ENCODE assay signal across 8 mouse cellular contexts in the genomic region with DNA sequence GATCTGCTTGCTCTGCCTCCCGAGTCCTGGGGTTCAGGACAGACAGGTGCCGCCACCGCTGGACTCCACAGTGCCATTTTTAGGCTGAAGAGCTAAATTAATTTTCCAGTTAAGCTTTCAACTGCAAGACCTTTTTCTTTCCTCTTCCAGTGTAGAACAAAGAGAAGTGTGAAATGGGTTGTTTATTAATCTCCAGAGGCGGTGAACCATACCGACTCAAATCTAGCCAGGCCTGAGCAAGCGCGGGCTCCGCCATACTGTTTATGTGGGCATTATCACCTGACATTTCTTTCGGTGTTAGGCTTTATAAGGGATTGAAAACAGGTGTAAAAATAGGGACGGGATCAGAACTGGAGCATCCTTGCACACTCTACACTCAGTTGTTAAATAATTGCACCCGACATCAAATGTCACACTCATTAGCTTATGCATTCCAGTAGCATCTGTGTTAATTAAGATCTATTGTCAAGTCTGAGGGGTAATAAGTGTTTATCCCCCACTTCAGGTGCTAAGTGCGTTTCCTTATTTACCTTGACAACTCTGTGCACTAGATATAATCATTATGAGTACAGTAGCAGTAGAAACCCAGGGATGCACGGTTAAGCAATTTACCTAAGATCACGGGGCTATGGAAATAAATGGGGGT. TPM values are rescaled to one million over a fixed set of nuclear protein-coding genes. Genes with fewer than 3 reads are reported as not detected.
DNase-seq lines count a peak whose midpoint lies in the region; ATAC-seq and TF ChIP-seq lines count a peak whose summit lies in the region.

No protein-coding gene starts in this region.

- no peaks in the 10 kb centered on the region for H3K9me3 ChIP-seq in megakaryocyte, embryonic 14.5 days
- H3K9me3 ChIP-seq in heart, postnatal 0 days (replicated peaks; ENCODE audit: control insufficient read depth, low read length): no peaks in the 10 kb centered on the region
- H3K9me3 ChIP-seq in limb, embryonic 12.5 days: no peaks in the 10 kb centered on the region
- H3K9me3 ChIP-seq in stomach, embryonic 15.5 days: no peaks in the 10 kb centered on the region

- peak overlapping the region; percentile 77 for H3K4me2 ChIP-seq in heart, postnatal 0 days (ENCODE audit: low read depth, low read length)
- H3K4me2 ChIP-seq in limb, embryonic 12.5 days: peak overlapping the region; percentile 67
- H3K4me2 ChIP-seq in stomach, embryonic 15.5 days: peak overlapping the region; percentile 75

- 65% methylated on average over 14 of the region's 14 CpGs for WGBS in heart, postnatal 0 days
- WGBS in limb, embryonic 12.5 days: 74% methylated on average over 14 of the region's 14 CpGs
- WGBS in stomach, embryonic 15.5 days: 71% methylated on average over 14 of the region's 14 CpGs
- WGBS in thymus, adult 2 months: 74% methylated on average over 14 of the region's 14 CpGs

- TF ChIP-seq EP300 in heart, postnatal 0 days (IDR thresholded peaks at IDR 0.05; ENCODE audit: low read depth): no peak

- H3K4me3 ChIP-seq in megakaryocyte, embryonic 14.5 days (replicated peaks): peak overlapping the region; percentile 98
- H3K4me3 ChIP-seq in heart, postnatal 0 days (ENCODE audit: low read depth, low read length): peak overlapping the region; percentile 90
- H3K4me3 ChIP-seq in limb, embryonic 12.5 days (replicated peaks): peak overlapping the region; percentile 89
- H3K4me3 ChIP-seq in stomach, embryonic 15.5 days (replicated peaks): peak overlapping the region; percentile 91
- H3K4me3 ChIP-seq in thymus, adult 2 months (ENCODE audit: control insufficient read depth, insufficient read depth, low read length): no peak overlapping the region

- peaks cover 62% of the 10 kb centered on the region for H3K4me1 ChIP-seq in megakaryocyte, embryonic 14.5 days
- H3K4me1 ChIP-seq in heart, postnatal 0 days (ENCODE audit: control insufficient read depth, insufficient read depth): peaks cover 39% of the 10 kb centered on the region
- peaks cover 25% of the 10 kb centered on the region for H3K4me1 ChIP-seq in limb, embryonic 12.5 days (replicated peaks)
- peaks cover 10% of the 10 kb centered on the region; the same call in 1 of the 2 replicates for H3K4me1 ChIP-seq in stomach, embryonic 15.5 days
- H3K4me1 ChIP-seq in thymus, adult 2 months (replicated peaks; ENCODE audit: control insufficient read depth, insufficient read depth, low read length): peaks cover 28% of the 10 kb centered on the region

- H3K27me3 ChIP-seq in megakaryocyte, embryonic 14.5 days (replicated peaks): no peaks in the 10 kb centered on the region
- no peaks in the 10 kb centered on the region for H3K27me3 ChIP-seq in heart, postnatal 0 days (ENCODE audit: control insufficient read depth, insufficient read depth, low read length)
- no peaks in the 10 kb centered on the region for H3K27me3 ChIP-seq in limb, embryonic 12.5 days
- no peaks in the 10 kb centered on the region for H3K27me3 ChIP-seq in stomach, embryonic 15.5 days (replicated peaks)
- no peaks in the 10 kb centered on the region for H3K27me3 ChIP-seq in thymus, adult 2 months (ENCODE audit: control insufficient read depth, insufficient read depth, low read length)

- 0 out of 2 replicates have a peak overlapping the region, but pooled peaks have one; percentile 98 for H3K27ac ChIP-seq in heart, postnatal 0 days (ENCODE audit: low read depth)
- H3K27ac ChIP-seq in limb, embryonic 12.5 days: no peak overlapping the region
- H3K27ac ChIP-seq in stomach, embryonic 15.5 days: no peak overlapping the region
- H3K27ac ChIP-seq in thymus, adult 2 months (ENCODE audit: control insufficient read depth, insufficient read depth, low read length): no peak overlapping the region

- no peak for ATAC-seq in megakaryocyte, adult 5-6 weeks (ENCODE audit: poor library complexity, severe bottlenecking)
- no peak for ATAC-seq in heart, postnatal 0 days (ENCODE audit: insufficient read depth, low read depth)
- ATAC-seq in limb, embryonic 12.5 days (ENCODE audit: insufficient number of reproducible peaks, insufficient read depth, low FRiP score, low TSS enrichment, low read depth): no peak
- no peak for ATAC-seq in stomach, embryonic 15.5 days (ENCODE audit: insufficient read depth, low FRiP score, low read depth)

- H3K36me3 ChIP-seq in megakaryocyte, embryonic 14.5 days (replicated peaks; ENCODE audit: low read length): peaks cover 43% of the 10 kb centered on the region
- no peaks in the 10 kb centered on the region for H3K36me3 ChIP-seq in heart, postnatal 0 days (replicated peaks; ENCODE audit: control insufficient read depth, insufficient read depth, low read length)
- H3K36me3 ChIP-seq in limb, embryonic 12.5 days: peaks cover 3% of the 10 kb centered on the region; the same call in 1 of the 2 replicates
- H3K36me3 ChIP-seq in stomach, embryonic 15.5 days: no peaks in the 10 kb centered on the region
- H3K36me3 ChIP-seq in thymus, adult 2 months (ENCODE audit: control insufficient read depth, insufficient read depth, low read length): no peaks in the 10 kb centered on the region

- peak; percentile 12 for DNase-seq in heart, postnatal 0 days (ENCODE audit: low spot score)
- DNase-seq in ovary, postnatal 14 days (ENCODE audit: low spot score): no peak
- DNase-seq in left cerebral cortex, adult 18-20 months (ENCODE audit: low spot score in 2 of 2): no peak
- no peak for DNase-seq in thymus, adult 2 months

- peak overlapping the region; percentile 98 for H3K9ac ChIP-seq in heart, postnatal 0 days (replicated peaks; ENCODE audit: low read depth, low read length)
- H3K9ac ChIP-seq in limb, embryonic 12.5 days (replicated peaks): peak overlapping the region; percentile 82; the same call in 1 of the 2 replicates
- H3K9ac ChIP-seq in stomach, embryonic 15.5 days: no peak overlapping the region

- no peak for TF ChIP-seq CTCF in heart, postnatal 0 days (IDR thresholded peaks at IDR 0.05; ENCODE audit: low read depth)
- no peak for TF ChIP-seq CTCF in thymus, adult 2 months (IDR thresholded peaks at IDR 0.05; ENCODE audit: borderline replicate concordance, control insufficient read depth, extremely low read depth, insufficient read depth, low read length, poor library complexity)

- TF ChIP-seq POLR2A in thymus, adult 2 months (IDR thresholded peaks at IDR 0.05; ENCODE audit: control insufficient read depth, extremely low read depth, insufficient read depth, low read length, poor library complexity): no peak

RNA-seq across cellular contexts. Expression of a gene that starts 1.6 kb away (rescaled TPM):
- 33.5 and 38.0 TPM in 2 replicates for polyA plus RNA-seq in megakaryocyte, embryonic 14.5 days (2012; ENCODE audit: insufficient read depth, low replicate concordance)
- total RNA-seq in megakaryocyte, adult 5-6 weeks (2015): 88.2 and 97.4 TPM in 2 replicates
- 49.3 and 53.4 TPM in 2 replicates for total RNA-seq in megakaryocyte, adult 5-6 weeks (2017)
- total RNA-seq in heart, postnatal 0 days (2014; rRNA removed; ENCODE audit: low replicate concordance): 42.0 and 45.2 TPM in 2 replicates
- 7.2 and 7.7 TPM in 2 replicates for polyA plus RNA-seq in heart, postnatal 0 days (2015; fragmentation: Nextera tagmentation; extraction: Ambion mirVana)
- 3.4 and 5.3 TPM in 2 replicates for polyA plus RNA-seq in limb, embryonic 12.5 days (2016; fragmentation: Nextera tagmentation; extraction: Ambion mirVana)
- 9.7 and 12.2 TPM in 2 replicates for polyA plus RNA-seq in stomach, embryonic 15.5 days (2015; fragmentation: Nextera tagmentation; extraction: Ambion mirVana)
- total RNA-seq in left cerebral cortex, adult 18-20 months (2021): 10 to 100 TPM; 54.4 to 54.8 TPM
- polyA plus RNA-seq in thymus, adult 2 months (2012; rRNA removed): 32.4 and 50.0 TPM in 2 replicates

RNA-seq across cellular contexts. Expression of a gene that starts 48.5 kb away (rescaled TPM):
- polyA plus RNA-seq in megakaryocyte, embryonic 14.5 days (2012; ENCODE audit: insufficient read depth, low replicate concordance): 6.1 and 9.6 TPM in 2 replicates
- 16.6 and 22.8 TPM in 2 replicates for total RNA-seq in megakaryocyte, adult 5-6 weeks (2015)
- total RNA-seq in megakaryocyte, adult 5-6 weeks (2017): 20.2 and 25.6 TPM in 2 replicates
- 6.0 and 17.2 TPM in 2 replicates for total RNA-seq in heart, postnatal 0 days (2014; rRNA removed; ENCODE audit: low replicate concordance)
- 21.3 and 21.6 TPM in 2 replicates for polyA plus RNA-seq in heart, postnatal 0 days (2015; fragmentation: Nextera tagmentation; extraction: Ambion mirVana)
- polyA plus RNA-seq in limb, embryonic 12.5 days (2016; fragmentation: Nextera tagmentation; extraction: Ambion mirVana): 24.7 and 26.4 TPM in 2 replicates
- polyA plus RNA-seq in stomach, embryonic 15.5 days (2015; fragmentation: Nextera tagmentation; extraction: Ambion mirVana): 27.4 and 30.8 TPM in 2 replicates
- total RNA-seq in left cerebral cortex, adult 18-20 months (2021): 10 to 100 TPM; 34.4 to 38.2 TPM
- 28.5 and 31.1 TPM in 2 replicates for polyA plus RNA-seq in thymus, adult 2 months (2012; rRNA removed)
